ENCODE assay signal across 8 mouse cellular contexts in the genomic region with DNA sequence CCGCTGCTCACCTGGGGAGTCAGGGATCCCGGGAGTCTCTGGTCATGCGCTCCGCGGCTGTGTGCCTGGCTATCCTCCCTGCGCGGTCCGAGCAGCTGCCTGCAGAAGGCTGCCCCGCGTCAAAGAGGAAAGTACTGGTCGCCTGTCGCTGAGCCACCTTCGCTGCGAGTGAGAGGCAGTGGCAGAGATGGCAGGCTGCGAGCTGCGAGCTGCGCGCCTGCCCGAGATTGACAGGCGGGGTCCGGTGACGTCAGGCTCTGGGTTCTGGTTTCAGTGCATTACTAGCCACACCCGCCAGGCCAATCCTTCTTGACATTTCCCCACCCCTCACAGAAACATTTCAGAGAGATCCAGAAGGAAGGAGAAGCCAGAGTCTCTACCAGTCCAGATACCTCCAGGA. TPM values are rescaled to one million over a fixed set of nuclear protein-coding genes. Genes with fewer than 3 reads are reported as not detected.
DNase-seq lines count a peak whose midpoint lies in the region; ATAC-seq and TF ChIP-seq lines count a peak whose summit lies in the region.
"Had no signal": no experiment of that assay in that cellular context is flagged by ENCODE, and none has a peak within 500 bp of the region (broad histone marks: within the 10 kb centered on the region; RNA-seq: fewer than 3 reads in every experiment).

A gene (minus strand): TSS at position 170 of the 400 bp plus-strand sequence.

- H3K9ac ChIP-seq in embryonic facial prominence, embryonic 13.5 days: no peak within 1 kb of the TSS
- H3K9ac ChIP-seq in intestine, postnatal 0 days (ENCODE audit: low read depth, low read length): no peak within 1 kb of the TSS
- H3K9ac ChIP-seq in midbrain, embryonic 16.5 days (ENCODE audit: low read depth, low read length): peak within 1 kb of the TSS; percentile 62
- H3K9ac ChIP-seq: lung, embryonic 15.5 days had no signal

- H3K27ac ChIP-seq in testis, adult 2 months (ENCODE audit: control insufficient read depth, insufficient read depth, low read depth, low read length): no peak within 1 kb of the TSS
- no peak within 1 kb of the TSS for H3K27ac ChIP-seq in embryonic facial prominence, embryonic 13.5 days
- no peak within 1 kb of the TSS for H3K27ac ChIP-seq in intestine, postnatal 0 days (ENCODE audit: low read depth, low read length)
- H3K27ac ChIP-seq in midbrain, embryonic 16.5 days (ENCODE audit: low read length): peak within 1 kb of the TSS; percentile 63
- H3K27ac ChIP-seq: lung, embryonic 15.5 days had no signal

- TF ChIP-seq CTCF in testis, adult 2 months (IDR thresholded peaks at IDR 0.05; ENCODE audit: control insufficient read depth, insufficient read depth, insufficient replicate concordance, low read depth, low read length): no peak
- TF ChIP-seq CTCF in intestine, postnatal 0 days (IDR thresholded peaks at IDR 0.05; ENCODE audit: low read depth): no peak

- ATAC-seq in embryonic facial prominence, embryonic 13.5 days (ENCODE audit: insufficient number of reproducible peaks, insufficient read depth, low FRiP score, low TSS enrichment, low read depth): no peak
- ATAC-seq in intestine, postnatal 0 days: no peak
- ATAC-seq in midbrain, embryonic 16.5 days: peak; percentile 84
- ATAC-seq in erythroblast, adult 5-6 weeks (replicated peaks; ENCODE audit: low FRiP score, poor library complexity, severe bottlenecking): no peak; the same call in 1 of the 2 replicates

- H3K36me3 ChIP-seq in testis, adult 2 months (ENCODE audit: control insufficient read depth, insufficient read depth, low read length): no peaks in the 10 kb centered on the region
- no peaks in the 10 kb centered on the region for H3K36me3 ChIP-seq in embryonic facial prominence, embryonic 13.5 days
- H3K36me3 ChIP-seq in intestine, postnatal 0 days (ENCODE audit: control insufficient read depth, insufficient read depth): no peaks in the 10 kb centered on the region
- H3K36me3 ChIP-seq in midbrain, embryonic 16.5 days (ENCODE audit: control insufficient read depth, insufficient read depth, low read length): no peaks in the 10 kb centered on the region
- H3K36me3 ChIP-seq: lung, embryonic 15.5 days had no signal

- DNase-seq in testis, postnatal 14 days (ENCODE audit: low spot score): no peak
- DNase-seq in adipocyte (ENCODE audit: low spot score): no peak

- peak within 1 kb of the TSS; percentile 41 for H3K4me2 ChIP-seq in embryonic facial prominence, embryonic 13.5 days
- peak within 1 kb of the TSS; percentile 17; the same call in 1 of the 2 replicates for H3K4me2 ChIP-seq in intestine, postnatal 0 days (replicated peaks; ENCODE audit: low read depth)
- peak within 1 kb of the TSS; percentile 97 for H3K4me2 ChIP-seq in midbrain, embryonic 16.5 days (ENCODE audit: low read length)
- H3K4me2 ChIP-seq: lung, embryonic 15.5 days had no signal

- WGBS in embryonic facial prominence, embryonic 13.5 days: 2% methylated on average over 23 of the region's 23 CpGs
- 1% methylated on average over 23 of the region's 23 CpGs for WGBS in intestine, postnatal 0 days
- WGBS in midbrain, embryonic 16.5 days: under 1% methylated on average over 23 of the region's 23 CpGs

- peak within 1 kb of the TSS; percentile 42 for H3K4me3 ChIP-seq in testis, adult 2 months (ENCODE audit: control insufficient read depth, low read depth, low read length)
- H3K4me3 ChIP-seq in embryonic facial prominence, embryonic 13.5 days: peak within 1 kb of the TSS; percentile 19; the same call in 1 of the 2 replicates
- no peak within 1 kb of the TSS for H3K4me3 ChIP-seq in intestine, postnatal 0 days (ENCODE audit: low read depth, low read length)
- H3K4me3 ChIP-seq in midbrain, embryonic 16.5 days (ENCODE audit: low read depth, low read length): peak within 1 kb of the TSS; percentile 66
- H3K4me3 ChIP-seq: lung, embryonic 15.5 days had no signal

- peaks cover 12% of the 10 kb centered on the region for H3K4me1 ChIP-seq in testis, adult 2 months (ENCODE audit: control insufficient read depth, insufficient read depth, low read length)
- peaks cover 12% of the 10 kb centered on the region for H3K4me1 ChIP-seq in embryonic facial prominence, embryonic 13.5 days
- H3K4me1 ChIP-seq in intestine, postnatal 0 days (replicated peaks; ENCODE audit: control insufficient read depth, insufficient read depth, low read length): no peaks in the 10 kb centered on the region
- H3K4me1 ChIP-seq in midbrain, embryonic 16.5 days (ENCODE audit: control insufficient read depth, insufficient read depth, low read length): peaks cover 9% of the 10 kb centered on the region
- H3K4me1 ChIP-seq: lung, embryonic 15.5 days had no signal

- no peaks in the 10 kb centered on the region; the same call in 1 of the 2 replicates for H3K27me3 ChIP-seq in testis, adult 2 months (ENCODE audit: control insufficient read depth, insufficient read depth, low read length)
- H3K27me3 ChIP-seq in embryonic facial prominence, embryonic 13.5 days: peaks cover 50% of the 10 kb centered on the region
- peaks cover 22% of the 10 kb centered on the region for H3K27me3 ChIP-seq in intestine, postnatal 0 days (replicated peaks; ENCODE audit: control insufficient read depth, insufficient read depth, low read length)
- H3K27me3 ChIP-seq in midbrain, embryonic 16.5 days (ENCODE audit: control insufficient read depth, insufficient read depth, low read depth, low read length): peaks cover 6% of the 10 kb centered on the region

- no peak for TF ChIP-seq POLR2A in testis, adult 2 months (IDR thresholded peaks at IDR 0.05; ENCODE audit: control insufficient read depth, low read depth, low read length)

- H3K9me3 ChIP-seq in embryonic facial prominence, embryonic 13.5 days: no peaks in the 10 kb centered on the region
- no peaks in the 10 kb centered on the region for H3K9me3 ChIP-seq in intestine, postnatal 0 days (ENCODE audit: control insufficient read depth)
- H3K9me3 ChIP-seq in midbrain, embryonic 16.5 days (replicated peaks; ENCODE audit: control insufficient read depth, low read length, poor library complexity, severe bottlenecking): no peaks in the 10 kb centered on the region
- H3K9me3 ChIP-seq: lung, embryonic 15.5 days had no signal

RNA-seq across cellular contexts. Expression of the gene that starts here (rescaled TPM):
- 0.49 and 0.72 TPM in 2 replicates for polyA plus RNA-seq in testis, adult 2 months (2012; rRNA removed)
- not detected in 2 replicates for polyA plus RNA-seq in embryonic facial prominence, embryonic 13.5 days (2015; fragmentation: Nextera tagmentation; extraction: Ambion mirVana)
- not detected in 2 replicates for polyA plus RNA-seq in intestine, postnatal 0 days (2015; fragmentation: Nextera tagmentation; extraction: Ambion mirVana)
- polyA plus RNA-seq in midbrain, embryonic 16.5 days (2015; fragmentation: Nextera tagmentation; extraction: Ambion mirVana): 3.3 and 4.4 TPM in 2 replicates
- not detected in 2 replicates for total RNA-seq in erythroblast, adult 5-6 weeks (2015; ENCODE audit: low replicate concordance)
- not detected in 2 replicates for total RNA-seq in erythroblast, adult 5-6 weeks (2017; ENCODE audit: low replicate concordance)
- polyA plus RNA-seq: lung, embryonic 15.5 days had no signal

Comparison
In these comparisons a context has a peak if more than half of its experiments do, and no peak if none do; other contexts are left out.
1. H3K4me2 ChIP-seq: peak in every context shown above with its lines; median percentile 97 in midbrain, embryonic 16.5 days; 41 in embryonic facial prominence, embryonic 13.5 days; 17 in intestine, postnatal 0 days.